Mouse (Mus musculus) heart, adult 2 months (tissue): ENCODE results near the gene Eif3a. TPM values are rescaled to one million over a fixed set of nuclear protein-coding genes. Genes with fewer than 3 reads are reported as not detected.

Experiments
- DNase-seq, 2 experiments: peaks; one replicate each; pipeline ENCODE4 v3.0.0; 2021
- H3K27ac ChIP-seq: fragments of 200-600 bp; 2 replicates; pipeline ENCODE4 v1.8.1; 2022
- H3K27me3 ChIP-seq: fragments of 200-500 bp; 2 replicates; pipeline ENCODE4 v1.6.1; 2012; ENCODE audit warnings: mild to moderate bottlenecking, low read length, inconsistent platforms, mixed read lengths; ENCODE audit not compliant: control insufficient read depth, insufficient read depth
- H3K36me3 ChIP-seq: fragments of 200-500 bp; 2 replicates; pipeline ENCODE4 v1.6.1; 2012; ENCODE audit warnings: low read length, inconsistent platforms; ENCODE audit not compliant: control insufficient read depth, insufficient read depth
- H3K4me1 ChIP-seq: fragments of 200-500 bp; 2 replicates; pipeline ENCODE4 v1.6.1; 2011; ENCODE audit warnings: low read length; ENCODE audit not compliant: control insufficient read depth, insufficient read depth
- H3K4me3 ChIP-seq: fragments of 200-600 bp; 2 replicates; pipeline ENCODE4 v1.8.1; 2022
- H3K79me2 ChIP-seq: fragments of 200-500 bp; replicated peaks from 2 replicates; pipeline ENCODE4 v1.6.1; 2012; ENCODE audit warnings: mild to moderate bottlenecking, inconsistent platforms, low read length, moderate library complexity, mixed read lengths; ENCODE audit not compliant: control insufficient read depth, insufficient read depth
- H3K9ac ChIP-seq: fragments of 200-500 bp; 2 replicates; pipeline ENCODE4 v1.6.1; 2012; ENCODE audit warnings: low read depth, mild to moderate bottlenecking, control low read depth, inconsistent platforms, low read length, mixed read lengths
- CTCF ChIP-seq: fragments of 200-600 bp; IDR thresholded peaks from 2 replicates; pipeline ENCODE4 v1.8.1; 2022; ENCODE audit warnings: antibody characterized with exemption, mild to moderate bottlenecking, moderate library complexity
- EP300 ChIP-seq: fragments of 200-500 bp; IDR thresholded peaks from 2 replicates; pipeline ENCODE4 v1.6.1; 2011; ENCODE audit warnings: low read depth, low read length, control low read depth; ENCODE audit not compliant: insufficient read depth
- POLR2A ChIP-seq: fragments of 200-500 bp; IDR thresholded peaks from 2 replicates; pipeline ENCODE4 v1.6.1; 2011; ENCODE audit warnings: mild to moderate bottlenecking, low read depth, low read length, control low read depth; ENCODE audit not compliant: insufficient read depth
- WGBS: fragments of 180-500 bp; shearing (Covaris S2); methylation state at CpG from one replicate; pipeline ENCODE4 v1.1.7; 2018; 5-methylcytosine and 5-hydroxymethylcytosine counted together
- intact Hi-C: fragments of 180-260 bp; cut with DNase I; formaldehyde crosslinking; loops from one replicate; pipeline ENCODE4 v1.15.1; 2025
- polyA plus RNA-seq: library from polyadenylated mRNA; depleted of rRNA; stranded (reverse); fragments of >200 nt; gene quantifications from 2 replicates; pipeline ENCODE4 v1.2.3, GENCODE M21; 2012
- total RNA-seq, 2 experiments: library from RNA; stranded (reverse); gene quantifications; 2 replicates each; pipeline ENCODE4 v1.2.3; 2021

The Eif3a gene
- total and polyA plus RNA-seq, 3 experiments: 24.0 to 105 (median 95.4) TPM

DNA sequence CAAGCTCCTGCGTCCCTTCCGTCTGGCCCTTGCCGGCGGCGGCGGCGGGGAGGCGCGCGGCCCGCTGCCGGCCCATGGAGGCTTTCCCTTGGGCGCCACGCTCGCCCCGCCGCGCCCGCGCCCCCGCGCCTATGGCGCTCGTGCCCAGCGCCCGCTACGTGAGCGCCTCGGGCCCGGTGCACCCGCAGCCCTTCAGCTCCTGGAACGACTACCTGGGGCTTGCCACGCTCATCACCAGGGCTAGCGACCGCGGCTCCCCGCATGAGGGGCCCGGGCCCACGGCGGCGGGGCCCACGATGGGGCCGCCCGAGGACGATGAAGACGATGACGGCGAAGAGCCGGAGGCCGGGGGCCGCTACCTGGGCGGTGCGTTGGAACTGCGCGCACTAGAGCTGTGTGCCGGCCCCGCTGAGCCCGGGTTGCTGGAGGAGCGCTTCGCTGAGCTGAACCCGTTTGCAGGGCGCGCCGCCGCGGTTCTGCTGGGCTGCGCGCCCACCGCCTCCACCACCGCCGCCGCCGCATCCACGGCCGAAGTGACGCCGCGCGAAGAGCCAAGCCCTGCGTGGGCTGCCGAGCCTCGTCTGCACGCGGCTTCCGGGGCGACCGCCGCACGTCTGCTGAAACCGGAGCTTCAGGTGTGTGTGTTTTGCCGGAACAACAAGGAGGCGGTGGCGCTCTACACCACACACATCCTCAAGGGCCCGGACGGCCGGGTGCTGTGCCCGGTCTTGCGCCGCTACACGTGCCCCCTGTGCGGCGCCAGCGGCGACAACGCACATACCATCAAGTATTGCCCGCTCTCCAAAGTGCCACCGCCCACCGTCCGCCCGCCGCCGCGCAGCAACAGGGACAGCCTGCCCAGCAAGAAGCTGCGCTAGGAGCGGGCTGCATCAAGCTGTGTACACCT is 34.0 kb downstream of the Eif3a start:
- under 1% methylated on average over 114 of the region's 115 CpGs for WGBS
- peak overlapping the region; percentile 62 for H3K4me3 ChIP-seq
- intact Hi-C loops: no loop called here
- H3K9ac ChIP-seq: peak overlapping the region; percentile 78
- TF ChIP-seq POLR2A: no peak
- no peak for TF ChIP-seq EP300
- peak; percentile 48 to 55 for DNase-seq
- no peaks in the 10 kb centered on the region; the same call in 1 of the 2 replicates for H3K36me3 ChIP-seq
- H3K27ac ChIP-seq: no peak overlapping the region
- H3K4me1 ChIP-seq: peaks cover 3% of the 10 kb centered on the region; the same call in 1 of the 2 replicates
- no peaks in the 10 kb centered on the region; the same call in 1 of the 2 replicates for H3K27me3 ChIP-seq
- no peaks in the 10 kb centered on the region for H3K79me2 ChIP-seq

DNA sequence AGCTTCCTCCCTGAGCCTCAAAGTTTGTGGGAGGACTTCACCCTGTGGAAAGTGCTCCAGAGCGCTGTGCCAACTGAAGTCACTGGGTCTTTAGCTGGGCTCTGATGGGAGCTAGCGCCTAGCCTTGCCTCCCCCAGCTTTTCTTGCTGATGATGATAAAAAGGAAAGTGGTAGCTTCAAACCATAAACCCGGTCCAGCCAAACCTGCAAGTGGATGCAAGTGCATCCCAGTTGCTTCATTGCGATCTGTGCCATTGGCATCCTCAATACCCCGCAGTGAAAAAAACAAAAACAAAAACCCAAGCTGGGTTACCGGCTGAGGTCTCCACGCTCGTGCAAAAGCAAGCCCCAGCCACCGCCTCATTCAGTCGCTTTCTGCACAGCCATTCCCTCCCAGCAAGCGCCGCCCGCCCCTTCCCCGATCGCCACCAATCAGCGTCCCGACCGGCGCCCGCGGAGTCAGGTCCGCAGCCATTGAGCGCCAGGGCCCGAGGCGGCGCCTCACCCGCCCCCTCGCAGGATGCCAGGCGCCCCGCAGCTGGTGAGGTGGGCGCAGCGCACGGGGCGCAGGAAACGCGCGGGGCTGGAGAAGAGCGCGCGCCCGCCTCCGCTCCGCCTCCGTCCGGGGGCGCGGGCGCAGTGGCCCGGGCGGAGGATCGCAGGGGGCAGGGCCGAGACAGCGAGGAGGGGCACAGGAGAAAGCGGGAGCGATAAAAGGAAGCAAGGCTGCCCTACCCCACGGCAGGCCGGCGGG is 34.8 kb downstream of the Eif3a start, which contains the start of gene Nanos1:
Gene Nanos1, plus strand, starts transcription at position 550 of the 754 bp plus-strand sequence.
- DNase-seq: peak; percentile 89 to 91
- Histone ChIP-seq H3K36me3 (no peaks in the 10 kb centered on the region; the same call in 1 of the 2 replicates), H3K4me3 (peak within 1 kb of the TSS; percentile 62), H3K9ac (peak within 1 kb of the TSS; percentile 78), H3K4me1 (peaks cover 3% of the 10 kb centered on the region; the same call in 1 of the 2 replicates), H3K27ac (no peak within 1 kb of the TSS), H3K79me2 (no peaks in the 10 kb centered on the region), H3K27me3 (no peaks in the 10 kb centered on the region; the same call in 1 of the 2 replicates)
- no peak for TF ChIP-seq POLR2A
- no peak for TF ChIP-seq CTCF
- TF ChIP-seq EP300: no peak
- intact Hi-C loops: no loop called here
- 1% methylated on average over 53 of the region's 58 CpGs for WGBS

DNA sequence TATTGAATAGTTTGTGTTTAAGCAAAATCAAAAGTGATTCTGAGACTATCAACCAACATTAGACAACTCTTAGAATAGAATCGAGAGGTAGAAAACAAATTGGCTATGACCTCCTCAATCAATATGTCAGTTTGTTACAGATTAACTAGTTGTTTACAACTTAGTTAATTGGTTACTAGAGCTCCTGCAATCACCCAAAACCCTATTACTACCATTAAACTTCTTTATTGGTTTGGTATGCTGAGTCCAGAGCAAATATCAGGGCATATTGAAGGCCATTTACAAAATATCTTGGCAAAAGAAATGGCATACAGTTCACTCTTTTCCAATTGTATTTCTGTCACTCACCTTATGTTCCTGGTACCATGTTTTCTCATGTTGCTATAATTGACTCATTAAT is 42.7 kb downstream of the Eif3a start:
- DNase-seq: no peak
- Histone ChIP-seq H3K79me2 (no peaks in the 10 kb centered on the region), H3K27me3 (no peaks in the 10 kb centered on the region), H3K36me3 (no peaks in the 10 kb centered on the region), H3K4me1 (no peaks in the 10 kb centered on the region), H3K4me3 (no peak overlapping the region), H3K27ac (no peak overlapping the region), H3K9ac (no peak overlapping the region)
- 94% methylated on average over 1 of the region's 1 CpGs for WGBS
- intact Hi-C loops: no loop called here
- TF ChIP-seq CTCF: no peak
- TF ChIP-seq EP300: no peak
- no peak for TF ChIP-seq POLR2A

- Histone ChIP-seq H3K4me3 (no peak overlapping the region), H3K4me1 (no peaks in the 10 kb centered on the region), H3K79me2 (no peaks in the 10 kb centered on the region), H3K9ac (no peak overlapping the region), H3K27ac (no peak overlapping the region), H3K27me3 (no peaks in the 10 kb centered on the region), H3K36me3 (no peaks in the 10 kb centered on the region)
- TF ChIP-seq POLR2A (no peak), CTCF (no peak), EP300 (no peak)
- 56% methylated on average over 5 of the region's 5 CpGs for WGBS
- DNase-seq: no peak
- intact Hi-C loops: no loop called here
Observed at GRCm38 (mm10) chr19:60743767-60744547, 46.5 kb downstream of the Eif3a start.

- intact Hi-C loops: no loop called here
- 48% methylated on average over 1 of the region's 1 CpGs for WGBS
- H3K4me3 ChIP-seq: no peak overlapping the region
- H3K36me3 ChIP-seq: no peaks in the 10 kb centered on the region
- H3K79me2 ChIP-seq: no peaks in the 10 kb centered on the region
- no peak for TF ChIP-seq EP300
- 0 out of 2 replicates have a peak, but pooled peaks have one; percentile 10 for TF ChIP-seq CTCF
- no peaks in the 10 kb centered on the region for H3K4me1 ChIP-seq
- DNase-seq: no peak
- no peak overlapping the region for H3K27ac ChIP-seq
- no peaks in the 10 kb centered on the region for H3K27me3 ChIP-seq
- no peak overlapping the region for H3K9ac ChIP-seq
Observed at GRCm38 (mm10) chr19:60740560-60740959, 49.9 kb downstream of the Eif3a start.
